Mouse (Mus musculus) spleen, postnatal 4 days (tissue): ENCODE measurements around the gene Defb43.

Experiments
- DNase-seq, 2 experiments: peaks; one replicate each; pipeline ENCODE4 v3.0.0; 2022; ENCODE audit warnings: low spot score in 2 of 2

The Defb43 gene

DNA sequence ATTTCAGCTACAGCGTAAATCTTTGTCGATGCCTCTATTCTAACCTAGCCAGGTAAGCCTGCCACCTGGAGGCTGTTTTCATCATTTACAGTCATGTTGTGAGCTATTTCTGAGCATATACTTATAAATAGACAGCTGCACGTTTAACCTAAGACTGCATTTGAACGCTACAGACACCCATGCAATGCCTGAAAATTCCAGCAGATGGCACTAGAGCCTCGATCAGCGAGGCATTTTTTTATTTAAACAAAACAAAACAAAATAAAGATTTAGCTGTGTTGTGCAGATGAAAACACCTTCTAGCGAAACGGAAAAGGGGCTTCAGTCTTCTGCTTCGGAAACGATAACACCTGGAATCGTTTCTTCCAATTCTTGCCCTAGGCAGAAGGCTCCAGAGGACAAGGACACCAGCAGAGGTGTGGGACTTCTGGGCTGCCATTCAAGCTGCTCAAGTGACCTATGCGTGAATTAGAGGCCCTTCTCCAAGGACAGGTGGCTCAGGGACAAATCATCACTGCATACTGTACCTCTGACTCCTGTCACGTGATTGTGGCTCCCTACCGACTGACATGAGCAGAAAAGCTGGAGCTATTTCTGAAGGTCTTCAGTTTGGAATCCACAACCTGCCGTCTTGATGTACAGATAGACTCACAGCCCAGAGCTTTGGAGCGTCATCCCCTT lies 55.2 kb downstream of the Defb43 start:
- DNase-seq, result peak; percentile 66 to 90
